Mouse (Mus musculus): ENCODE data around the gene Kif1a.

DNA sequence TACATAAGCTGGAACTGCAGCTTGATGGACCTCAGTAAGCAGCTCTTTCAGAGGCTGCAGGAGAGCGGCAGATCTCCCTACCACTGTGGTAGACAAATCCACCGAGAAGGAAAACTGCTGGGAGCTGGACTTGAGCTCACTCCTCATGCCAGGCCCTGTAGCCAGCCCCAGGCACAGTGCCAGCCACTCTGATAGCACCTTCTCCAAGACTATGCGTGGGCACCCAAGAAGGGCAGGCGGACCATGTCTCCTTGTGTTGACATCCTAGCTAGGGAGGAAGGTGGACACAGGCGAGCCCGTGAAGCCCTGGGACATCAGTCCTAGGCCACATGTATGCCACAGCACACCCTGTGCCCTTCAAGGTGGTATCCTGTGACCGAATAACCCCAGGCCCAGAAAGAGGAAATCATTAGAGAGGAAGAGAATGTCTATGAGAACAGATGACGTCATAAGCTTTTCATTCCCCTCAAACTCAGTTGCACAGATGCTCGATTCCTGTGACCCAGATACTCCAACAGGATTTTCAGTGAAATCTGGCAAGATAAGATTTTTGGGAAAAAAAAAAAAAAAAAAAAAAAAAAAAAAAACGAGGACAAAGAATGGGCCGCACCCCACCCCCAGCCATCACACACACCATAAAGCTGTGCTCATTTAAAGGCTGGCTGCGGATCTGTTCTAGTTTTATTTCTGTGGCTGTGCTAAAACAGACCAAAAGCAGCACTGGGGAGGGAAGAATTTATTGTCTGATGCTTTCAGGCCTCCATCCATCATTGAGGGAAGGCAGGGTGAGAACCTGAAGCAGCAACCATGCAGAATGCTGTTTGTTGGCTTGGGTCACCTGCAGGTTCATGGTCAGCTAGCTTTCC, 18.1 kb downstream of the Kif1a start:
- TF ChIP-seq MAFK (IDR thresholded peaks at IDR 0.05; ENCODE audit: insufficient read depth, low read depth, low read length), result no peak
- no peak for TF ChIP-seq HCFC1 (IDR thresholded peaks at IDR 0.05; ENCODE audit: borderline replicate concordance, insufficient read depth, low read length)
- TF ChIP-seq ZC3H11A (IDR thresholded peaks at IDR 0.05; ENCODE audit: borderline replicate concordance, low read depth, low read length), result no peak
- 0 out of 2 replicates have a peak, but pooled peaks have one; percentile 42 for TF ChIP-seq ZNF384 (IDR thresholded peaks at IDR 0.05; ENCODE audit: low read depth, low read length)

Measured in ES-E14 (cell line).